Mouse (Mus musculus) heart, adult 9 months (tissue): Measurements from ENCODE around the gene Ralgps1.
"Not testable (repeated sequence)": the region's sequence is repeated elsewhere in the genome, so short reads cannot be mapped to it uniquely, and the experiment has no call there.

Source experiments
- DNase-seq, 2 experiments: peaks; one replicate each; pipeline ENCODE4 v3.0.0; 2022; ENCODE audit warnings: low spot score in 2 of 2

Gene Ralgps1

DNA sequence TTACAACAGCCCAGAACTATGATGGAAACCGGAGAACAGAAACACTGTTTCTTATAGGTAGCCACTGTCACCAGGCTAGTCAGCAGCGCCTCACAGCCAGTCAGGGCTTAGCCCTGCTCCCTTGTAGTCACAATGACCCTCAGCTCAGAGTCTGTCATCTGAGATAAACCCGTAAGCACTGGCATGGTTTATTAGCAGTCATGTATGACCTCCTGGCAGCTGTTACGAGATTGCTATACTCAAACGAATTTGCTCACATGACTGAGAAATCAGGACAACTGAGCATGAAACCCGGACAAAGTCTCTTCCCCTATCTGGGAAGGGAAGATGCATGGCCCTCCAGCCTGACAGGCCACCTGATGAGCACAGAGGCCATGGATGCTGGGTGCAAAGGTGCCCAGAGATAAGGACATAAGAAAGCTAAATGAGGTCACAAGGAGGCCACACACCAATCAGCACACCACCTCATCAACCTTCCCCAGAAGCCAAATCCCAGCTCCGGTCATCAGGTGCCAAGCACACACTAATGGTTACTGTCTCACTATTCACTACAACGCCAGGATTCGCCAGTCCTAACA is 10.1 kb downstream of the Ralgps1 start:
- DNase-seq = no peak

DNA sequence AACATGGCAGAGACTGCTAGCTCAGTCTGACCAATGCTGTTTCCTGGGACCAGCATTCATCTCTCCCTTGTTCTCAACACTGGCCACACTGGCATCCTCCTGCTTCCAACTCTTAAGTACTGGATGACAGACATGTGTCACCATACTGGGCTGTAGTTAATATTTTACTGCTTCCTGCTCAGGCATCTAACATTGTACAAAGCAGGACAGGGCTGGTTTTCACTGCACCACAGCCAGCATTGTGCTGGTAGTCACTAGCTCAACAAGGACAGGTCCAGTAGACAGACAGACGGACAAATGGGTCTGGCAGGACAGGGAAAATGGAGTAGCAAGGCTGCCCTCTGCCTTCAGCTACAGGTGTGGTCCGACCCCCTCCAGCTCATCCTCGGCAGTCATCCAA is 10.7 kb downstream of the Ralgps1 start:
- no peak for DNase-seq

DNA sequence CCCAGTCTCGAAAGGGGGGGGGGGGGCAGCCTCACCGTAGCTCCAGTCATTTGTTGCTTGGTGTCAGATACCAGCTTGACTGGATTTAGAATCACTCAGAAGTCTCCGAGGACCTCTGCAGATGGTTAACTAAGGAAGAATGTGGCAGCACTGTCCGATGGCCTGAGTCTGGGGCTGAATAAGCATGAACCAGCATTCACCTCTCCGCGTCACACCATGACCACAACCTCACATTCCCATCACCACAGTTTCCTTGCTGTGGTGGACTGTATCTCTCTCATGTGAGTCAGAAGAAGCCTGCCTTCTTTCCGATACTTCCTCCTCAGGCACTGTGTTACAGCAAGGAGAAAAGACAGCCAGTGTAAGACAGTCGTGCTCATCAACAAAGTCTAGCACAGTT is 12.1 kb downstream of the Ralgps1 start:
- no peak for DNase-seq

DNA sequence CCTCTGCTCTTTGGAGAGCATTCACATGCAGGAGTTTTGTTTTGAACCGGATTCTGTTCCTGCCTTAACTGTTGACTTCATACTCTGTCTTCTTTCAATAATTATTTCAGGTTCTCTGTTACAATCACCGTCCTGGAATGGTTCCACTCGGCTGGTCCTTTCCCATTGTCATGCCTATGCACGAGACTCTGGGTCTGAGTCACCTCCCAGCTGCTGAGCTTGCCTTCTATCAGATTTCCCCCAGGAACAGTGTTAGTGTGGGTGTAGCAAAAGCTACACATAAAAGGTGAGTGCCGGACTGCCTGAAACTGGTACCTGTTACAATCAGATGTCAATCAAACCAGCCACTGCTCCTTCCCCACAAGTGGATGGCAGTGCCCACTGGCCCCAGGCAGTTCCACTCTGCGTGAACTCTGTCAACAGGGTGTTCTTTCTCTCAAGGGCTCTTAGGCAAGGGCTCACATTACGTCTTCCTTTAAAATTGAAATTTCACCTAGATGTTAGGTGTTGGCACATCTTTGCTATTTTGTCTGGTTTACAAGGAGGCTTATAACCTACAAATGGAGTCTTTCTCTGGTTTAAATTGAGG is 13.9 kb downstream of the Ralgps1 start:
- DNase-seq = no peak

GRCm38 (mm10) chr2:33355558-33355957 is 15.7 kb downstream of the Ralgps1 start:
- DNase-seq = peak in 1 of 2 experiments; percentile 46

DNA sequence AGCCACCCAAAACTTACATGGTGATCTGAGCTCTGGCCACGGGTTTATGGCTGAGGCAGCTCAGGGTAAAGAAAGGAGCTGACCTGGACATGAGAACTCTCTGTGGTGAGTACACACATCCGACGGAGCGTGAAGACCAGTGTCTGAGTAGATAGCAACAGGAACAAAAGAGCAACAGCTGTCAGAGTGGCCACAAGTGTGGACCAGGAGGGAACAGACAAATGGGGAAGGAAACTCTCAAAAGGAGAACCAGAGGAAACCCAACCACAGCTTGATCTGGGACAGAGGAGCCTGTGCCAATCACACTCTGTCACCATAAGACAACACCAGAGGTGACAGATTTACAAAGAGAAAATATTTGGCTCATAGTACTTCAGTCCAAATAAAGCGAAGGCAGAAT is 17.9 kb downstream of the Ralgps1 start:
- DNase-seq = peak; percentile 38 to 59

DNA sequence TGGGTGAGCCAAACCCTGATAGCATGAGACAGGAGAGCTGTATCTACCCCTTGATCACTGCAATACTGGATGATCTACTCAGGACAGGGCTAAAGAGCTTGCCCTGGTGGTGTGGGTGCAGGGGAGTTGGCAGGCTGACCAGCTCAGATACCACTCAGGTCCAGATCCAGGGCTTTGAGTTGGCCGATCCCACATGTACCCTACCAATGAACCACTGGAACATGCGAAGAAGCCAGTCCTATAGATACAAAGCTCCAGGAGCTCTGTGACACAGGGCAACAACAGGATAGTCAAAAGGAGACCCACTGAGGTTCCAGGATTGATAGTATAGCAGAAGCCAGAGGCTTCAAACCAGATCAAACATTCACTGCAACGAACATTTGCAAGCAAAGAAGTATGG is 19.8 kb downstream of the Ralgps1 start:
- DNase-seq = no peak

DNA sequence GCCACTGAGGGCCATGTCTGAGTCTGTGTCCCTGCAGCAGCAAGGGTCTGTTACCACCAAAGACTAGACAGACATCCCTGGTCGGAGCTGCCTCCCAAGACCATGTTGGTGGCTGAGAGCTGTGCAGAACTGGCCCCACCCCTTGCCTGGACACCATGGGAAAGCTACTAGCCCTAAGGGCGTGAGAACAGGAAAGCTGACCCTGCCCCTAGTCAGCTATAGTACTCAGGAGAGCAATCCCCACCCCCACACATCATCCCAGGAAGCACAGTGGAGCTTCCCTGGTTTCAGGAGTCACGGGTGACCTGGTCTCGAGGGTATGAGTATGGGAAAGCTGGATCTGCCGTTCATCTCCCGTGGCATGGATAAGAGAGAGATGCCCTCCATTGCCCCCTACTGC is 20.4 kb downstream of the Ralgps1 start:
- no peak for DNase-seq

DNA sequence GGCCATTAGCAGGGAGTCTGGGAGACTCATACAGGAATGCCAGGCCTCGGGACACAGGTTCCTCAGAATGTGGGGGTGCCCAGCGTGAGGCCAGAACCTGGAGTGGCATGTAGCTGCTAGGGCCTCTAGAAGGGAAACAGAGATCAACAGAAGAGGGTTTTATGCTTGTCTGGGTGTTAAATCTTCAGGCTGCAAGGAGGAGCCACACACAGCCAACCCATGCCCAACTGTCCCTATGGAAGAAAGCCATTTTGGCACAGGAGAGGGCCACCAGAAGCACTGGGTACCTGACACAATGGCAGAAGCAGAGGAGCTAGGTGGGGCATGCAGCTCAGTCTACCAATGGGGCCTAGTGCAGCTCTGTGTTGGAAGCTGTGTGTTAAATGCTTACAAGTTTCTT is 21.7 kb downstream of the Ralgps1 start:
- no peak for DNase-seq

DNA sequence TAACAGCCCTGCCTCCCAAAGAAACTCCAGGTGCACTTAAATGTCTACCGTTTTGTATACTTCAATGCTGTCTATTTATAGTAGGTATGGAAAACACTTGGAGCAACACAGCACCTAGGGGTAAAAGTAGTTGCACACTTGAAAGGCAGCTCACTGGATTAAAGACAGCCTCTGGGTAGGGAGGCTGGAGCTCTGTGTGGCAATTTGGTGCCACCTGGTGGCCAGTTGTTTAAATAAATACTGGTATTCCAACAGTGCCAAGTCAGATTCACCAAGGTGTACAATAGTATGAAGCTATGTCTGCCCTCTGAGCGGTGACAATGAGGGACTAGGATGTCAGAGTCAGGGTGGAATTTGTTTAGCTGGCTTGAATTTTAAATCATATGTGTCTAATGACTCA is 22.2 kb downstream of the Ralgps1 start:
- DNase-seq = peak; percentile 62 to 81

- no peak for DNase-seq
Observed at GRCm38 (mm10) chr2:33348260-33348659, 23.0 kb downstream of the Ralgps1 start.

GRCm38 (mm10) chr2:33347607-33348006 is 23.7 kb downstream of the Ralgps1 start:
- DNase-seq = no peak

DNA sequence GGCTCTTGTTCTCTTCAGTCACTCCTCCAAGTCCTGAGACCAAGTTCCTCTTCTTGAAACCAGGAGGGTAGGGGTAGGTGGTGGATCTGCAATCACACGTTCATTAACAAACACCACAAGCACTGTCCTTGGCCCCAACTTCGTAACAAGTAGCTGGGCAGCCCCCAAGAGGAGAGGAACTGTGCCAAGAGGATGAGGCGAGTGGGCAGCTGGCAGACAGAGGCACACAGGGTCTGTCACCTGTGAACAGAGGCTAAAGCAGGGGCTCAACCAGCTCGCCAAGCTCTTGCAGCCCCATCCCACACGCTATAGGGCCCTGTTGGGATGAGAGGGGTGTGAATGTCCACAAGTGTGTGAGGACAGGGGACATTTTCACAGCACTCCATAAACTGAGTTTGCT is 24.5 kb downstream of the Ralgps1 start:
- no peak for DNase-seq

- peak; percentile 50 to 51 for DNase-seq
Observed at GRCm38 (mm10) chr2:33345956-33346355, 25.3 kb downstream of the Ralgps1 start.

GRCm38 (mm10) chr2:33345475-33345874 is 25.8 kb downstream of the Ralgps1 start:
- DNase-seq = no peak

GRCm38 (mm10) chr2:33343413-33343812 is 27.9 kb downstream of the Ralgps1 start:
- no peak for DNase-seq

DNA sequence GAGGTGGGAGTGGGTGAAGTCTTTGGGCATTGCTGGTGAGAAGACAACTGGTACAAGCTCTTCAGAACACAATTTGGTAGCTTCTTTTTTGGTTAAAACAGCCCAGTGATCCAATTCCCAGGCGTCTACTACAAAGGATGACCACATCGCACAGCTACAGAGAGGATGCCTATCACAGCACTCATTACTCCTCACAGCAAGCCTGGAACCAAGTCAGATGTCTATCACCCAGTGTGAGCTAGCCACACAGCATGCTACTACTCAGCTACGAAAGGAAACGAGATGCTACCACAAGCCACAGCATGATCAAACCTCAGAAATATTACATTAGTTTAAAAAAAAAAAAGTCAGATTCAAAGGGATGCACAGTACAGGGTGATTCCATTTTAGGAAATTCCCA is 29.1 kb downstream of the Ralgps1 start:
- no peak for DNase-seq

- DNase-seq = no peak
Observed at GRCm38 (mm10) chr2:33335789-33336188, 35.5 kb downstream of the Ralgps1 start.

GRCm38 (mm10) chr2:33329622-33330021 is 41.7 kb downstream of the Ralgps1 start:
- no peak for DNase-seq

DNA sequence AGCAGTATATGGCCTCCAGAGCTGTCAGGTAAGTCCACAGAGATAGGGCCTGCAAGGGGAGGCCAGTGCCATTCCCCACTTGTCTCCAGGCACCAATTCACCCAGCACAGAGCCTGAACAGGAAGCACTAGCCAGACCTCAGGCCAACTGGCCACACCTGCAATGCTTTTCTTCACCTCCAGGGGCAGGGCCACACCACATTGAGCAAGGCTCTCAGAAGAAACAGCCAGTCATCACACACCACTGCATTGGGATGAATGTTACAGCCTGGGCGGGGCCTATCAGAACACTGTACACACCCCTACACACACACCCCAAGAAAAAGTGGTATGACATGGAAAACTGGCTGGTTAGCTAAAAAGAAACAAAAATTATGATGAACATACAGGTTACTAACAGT is 42.3 kb downstream of the Ralgps1 start:
- DNase-seq = no peak

GRCm38 (mm10) chr2:33325359-33325758 is 45.9 kb downstream of the Ralgps1 start:
- no peak for DNase-seq

DNA sequence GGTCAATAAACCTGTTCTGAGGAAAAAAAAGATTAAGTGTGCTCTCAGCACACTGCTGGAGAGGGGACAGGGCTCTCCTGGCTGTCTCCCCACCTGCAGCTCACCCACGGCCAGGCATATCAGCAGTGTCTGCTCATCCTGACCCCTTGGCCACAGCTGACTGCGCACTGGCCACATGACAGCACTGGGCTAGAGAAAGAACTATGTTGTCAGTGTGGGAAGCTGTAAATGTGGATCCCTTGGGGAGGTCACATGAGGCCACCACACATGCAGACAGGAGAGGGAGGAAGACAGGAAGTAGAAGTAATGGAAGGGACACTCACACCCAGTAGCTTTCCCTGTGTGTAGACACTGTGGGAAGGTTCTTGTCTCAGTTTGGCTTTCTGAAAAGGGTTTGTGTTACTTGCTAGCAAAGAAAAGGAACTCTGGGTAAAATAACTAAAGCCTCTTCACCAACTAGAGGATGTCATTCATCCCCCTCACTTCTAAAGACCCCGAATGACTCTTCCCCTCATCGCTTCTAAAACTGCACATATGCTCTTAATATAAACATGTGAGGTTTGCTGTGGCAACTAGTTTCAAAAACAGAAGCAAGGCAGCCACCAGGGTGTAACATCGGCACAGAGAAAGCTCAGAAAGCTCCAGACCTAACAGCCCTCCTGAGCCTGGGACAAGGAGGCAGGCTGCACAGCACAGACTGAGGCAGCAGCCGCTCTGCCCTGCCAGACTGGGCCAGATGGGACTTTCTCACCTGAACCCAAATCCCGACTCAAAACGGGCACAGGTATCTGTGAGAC is 47.3 kb downstream of the Ralgps1 start:
- DNase-seq = peak; percentile 53 to 67

- DNase-seq = not testable (repeated sequence)
Observed at GRCm38 (mm10) chr2:33323043-33323625, 48.2 kb downstream of the Ralgps1 start.
